Mouse (Mus musculus) neural tube, embryonic 10.5 days (tissue): Measurements from ENCODE around the gene Pde4b.

Experiments used
- DNase-seq: peaks from one replicate; pipeline ENCODE4 v3.0.0-alpha.2; 2017; ENCODE audit warnings: low spot score; ENCODE audit errors: extremely low spot score

Pde4b gene

GRCm38 (mm10) chr4:102533183-102534048, 446.1 kb downstream of the Pde4b start:
- no peak for DNase-seq

- no peak for DNase-seq
Observed at GRCm38 (mm10) chr4:102534049-102534730, 446.8 kb downstream of the Pde4b start.

DNA sequence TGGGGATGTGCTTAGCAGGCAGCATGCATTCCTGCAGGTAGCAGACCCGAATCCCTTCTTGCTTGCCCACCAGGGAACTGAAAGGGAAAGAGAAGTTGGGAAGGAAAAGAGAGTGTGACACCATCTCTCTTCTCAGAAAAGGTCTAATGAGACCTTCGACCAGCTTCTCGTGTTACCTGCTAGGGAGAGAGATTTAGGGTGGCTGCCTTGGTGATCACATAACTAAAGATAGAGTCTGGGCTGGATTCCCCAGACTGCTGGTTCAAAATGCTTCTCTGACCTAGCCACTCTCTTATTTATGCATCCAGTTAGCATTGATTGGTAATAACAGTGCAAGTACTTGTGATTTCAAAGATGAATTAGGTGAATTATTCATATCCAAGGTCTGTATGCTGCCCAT, 448.5 kb downstream of the Pde4b start:
- DNase-seq = no peak

GRCm38 (mm10) chr4:102538266-102538665, 450.9 kb downstream of the Pde4b start:
- DNase-seq = no peak

DNA sequence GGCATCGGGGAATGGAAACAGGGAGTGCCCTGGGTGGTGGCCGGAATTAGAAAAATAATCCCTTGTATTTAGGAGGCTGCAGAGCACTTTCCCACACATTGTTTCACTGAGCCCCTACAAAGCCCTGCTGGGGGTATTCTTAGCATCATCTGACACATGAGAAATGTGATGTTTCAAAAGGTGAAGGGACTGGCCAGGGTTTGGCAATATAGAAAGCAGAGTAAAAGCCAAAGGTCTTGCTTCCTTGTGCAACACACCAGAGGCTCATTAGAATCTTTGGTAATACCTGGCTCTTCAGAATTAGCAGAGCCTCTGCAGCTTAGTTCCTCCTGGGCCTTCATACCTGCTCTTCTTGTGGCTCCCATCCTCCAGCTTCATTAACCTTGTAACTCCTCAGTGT, 451.4 kb downstream of the Pde4b start:
- no peak for DNase-seq

- no peak for DNase-seq
Observed at GRCm38 (mm10) chr4:102539598-102540180, 452.3 kb downstream of the Pde4b start.

DNA sequence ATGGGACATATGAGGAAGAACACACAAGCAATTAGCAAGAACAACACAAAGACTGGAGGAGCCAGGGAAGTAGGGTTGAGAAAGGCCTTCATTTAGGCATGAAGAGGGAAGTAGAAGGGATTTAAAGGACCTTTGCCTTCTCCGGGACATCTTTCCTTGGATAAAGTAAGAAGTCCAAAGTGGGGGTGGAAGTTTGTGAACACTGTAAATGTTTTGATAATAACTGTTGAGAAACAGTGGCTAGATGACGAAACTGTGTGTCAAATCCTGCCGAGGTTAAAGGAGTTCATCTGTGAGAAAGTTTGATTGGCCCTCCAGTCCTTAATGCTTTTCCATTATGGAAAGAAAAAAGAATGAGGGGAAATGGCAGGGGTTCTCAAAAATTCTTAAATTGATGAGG, 455.6 kb downstream of the Pde4b start:
- no peak for DNase-seq

- no peak for DNase-seq
Observed at GRCm38 (mm10) chr4:102545226-102545625, 457.9 kb downstream of the Pde4b start.

GRCm38 (mm10) chr4:102555566-102555965, 468.2 kb downstream of the Pde4b start:
- no peak for DNase-seq

DNA sequence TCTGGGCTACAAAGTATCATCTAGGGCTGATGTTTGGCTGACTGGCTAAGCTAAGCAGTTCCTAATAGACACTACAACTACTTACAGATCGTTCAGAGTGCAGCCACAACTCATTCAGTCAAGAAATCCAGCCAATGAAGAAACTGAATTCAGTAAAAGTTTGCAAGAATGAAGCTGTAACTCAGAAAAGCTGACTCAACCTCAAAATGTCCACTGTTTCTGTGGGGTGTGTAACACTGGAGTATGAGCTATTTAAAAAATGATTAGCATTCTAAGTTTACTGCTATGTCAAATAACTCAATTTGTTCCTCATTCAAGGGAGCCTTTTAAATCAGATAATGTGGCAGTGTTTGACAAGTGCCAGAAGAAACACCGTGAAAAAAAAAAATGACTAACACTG, 469.7 kb downstream of the Pde4b start:
- DNase-seq = no peak

- DNase-seq = no peak
Observed at GRCm38 (mm10) chr4:102557508-102558220, 470.3 kb downstream of the Pde4b start.

- DNase-seq = no peak
Observed at GRCm38 (mm10) chr4:102558328-102558727, 471.0 kb downstream of the Pde4b start.

DNA sequence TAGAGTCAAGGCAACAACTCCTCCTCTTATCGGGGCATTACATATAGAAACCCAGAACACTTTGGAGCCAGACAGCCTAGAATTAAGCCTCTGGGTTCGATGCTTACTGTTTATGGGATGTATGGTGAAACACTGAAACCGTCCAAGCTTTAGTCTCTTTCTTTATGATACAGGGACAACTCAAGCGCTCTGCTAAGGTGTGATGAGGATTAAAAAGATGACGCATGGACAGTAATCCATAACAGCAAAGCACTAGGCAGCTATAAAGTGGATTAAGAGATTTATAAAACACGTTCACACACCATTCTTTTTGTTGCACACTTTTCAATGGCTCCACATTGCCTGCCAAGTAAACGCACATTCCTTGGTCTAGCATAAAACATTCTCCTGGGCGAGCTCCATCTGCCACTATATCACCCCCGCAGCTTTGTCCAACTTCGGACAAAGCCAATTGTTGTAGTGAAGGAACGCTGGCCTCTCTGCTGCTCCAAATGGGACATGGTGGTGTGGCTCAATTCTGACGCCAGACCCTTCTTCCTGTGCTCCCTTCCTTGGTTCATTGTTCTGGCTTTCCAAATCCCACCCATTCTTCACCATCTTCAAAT, 473.4 kb downstream of the Pde4b start:
- DNase-seq = no peak

DNA sequence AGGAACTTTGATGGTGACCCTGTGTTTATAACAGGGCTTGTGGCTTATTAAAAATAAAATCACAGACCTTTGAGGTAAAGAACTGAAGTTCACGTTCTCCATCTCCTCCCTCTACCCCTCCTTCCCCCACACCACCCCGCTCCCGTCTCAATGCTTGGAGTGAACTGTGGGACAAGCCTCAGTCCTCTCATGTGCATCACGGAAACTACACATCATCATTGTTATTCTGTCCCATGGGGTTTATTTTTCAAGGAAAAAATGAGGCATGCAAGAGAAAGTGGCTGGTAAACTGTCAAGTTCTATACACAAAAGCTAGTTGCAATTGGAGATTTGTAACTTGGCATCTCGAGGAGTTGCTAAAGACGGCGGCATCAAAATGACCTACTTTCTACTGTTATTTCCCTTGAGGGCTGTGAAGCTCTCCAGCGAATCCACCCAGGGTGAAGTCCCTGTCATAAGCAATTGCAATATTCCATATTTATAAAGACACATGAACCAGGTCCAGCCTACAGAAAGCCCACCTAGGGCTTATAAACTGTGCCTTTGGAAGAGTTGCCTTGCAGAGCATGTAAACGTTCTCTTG, 476.0 kb downstream of the Pde4b start:
- DNase-seq = no peak

DNA sequence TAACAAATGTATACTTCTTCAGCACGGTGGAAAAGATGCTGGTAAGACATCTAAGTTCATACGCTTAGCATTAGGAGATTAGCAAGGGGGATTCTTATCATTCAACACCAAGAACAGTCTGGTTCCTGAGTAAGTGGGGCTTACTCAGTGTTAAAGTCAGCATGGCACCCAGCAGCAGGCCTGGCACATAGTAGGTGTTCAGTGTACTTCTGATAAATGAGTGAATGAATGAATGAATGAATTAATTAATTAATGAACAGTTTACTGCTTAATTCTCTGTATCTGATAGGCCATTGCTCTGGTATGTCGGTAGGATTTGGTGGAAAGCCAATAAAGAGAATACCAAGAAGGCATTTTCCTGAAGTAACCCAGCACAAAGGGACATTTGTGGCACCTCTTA, 476.9 kb downstream of the Pde4b start:
- DNase-seq = no peak

DNA sequence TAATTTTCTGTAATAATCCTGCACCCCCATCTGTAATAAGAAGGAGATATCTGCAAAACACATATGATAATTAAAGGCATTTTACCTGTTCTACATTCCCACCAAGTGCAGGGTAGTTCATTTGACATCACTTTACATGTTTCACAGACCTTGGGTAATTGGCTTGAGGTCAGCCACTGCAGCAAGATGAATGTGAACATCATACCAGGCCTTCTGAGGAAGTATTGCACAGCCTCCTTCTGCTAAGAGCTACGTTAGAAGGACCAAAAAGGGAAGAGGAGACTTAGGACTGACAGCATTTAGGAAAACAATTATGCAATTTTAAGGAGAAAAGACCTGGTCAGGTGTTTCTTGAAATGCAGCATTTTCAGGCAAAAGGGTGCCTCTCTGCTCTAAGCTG, 479.1 kb downstream of the Pde4b start:
- no peak for DNase-seq

DNA sequence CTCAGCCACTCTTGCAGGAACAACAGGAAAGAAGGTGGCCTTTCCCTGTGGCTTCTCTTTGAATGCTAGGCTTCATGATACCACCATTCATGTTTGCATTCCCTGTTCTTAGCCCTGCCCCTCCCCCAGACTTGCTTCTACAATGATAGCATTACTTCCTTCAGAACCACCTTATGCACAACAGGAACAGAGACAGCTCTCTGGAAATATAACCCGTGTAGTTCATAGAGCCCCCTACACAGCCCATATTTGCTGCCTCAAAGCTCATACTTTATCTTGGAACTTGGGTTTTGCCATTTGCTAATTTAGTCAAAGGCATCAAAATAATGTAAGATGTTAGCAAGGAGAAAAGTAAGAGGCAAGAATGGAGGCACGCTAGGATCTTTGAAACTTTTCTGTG, 479.8 kb downstream of the Pde4b start:
- no peak for DNase-seq

DNA sequence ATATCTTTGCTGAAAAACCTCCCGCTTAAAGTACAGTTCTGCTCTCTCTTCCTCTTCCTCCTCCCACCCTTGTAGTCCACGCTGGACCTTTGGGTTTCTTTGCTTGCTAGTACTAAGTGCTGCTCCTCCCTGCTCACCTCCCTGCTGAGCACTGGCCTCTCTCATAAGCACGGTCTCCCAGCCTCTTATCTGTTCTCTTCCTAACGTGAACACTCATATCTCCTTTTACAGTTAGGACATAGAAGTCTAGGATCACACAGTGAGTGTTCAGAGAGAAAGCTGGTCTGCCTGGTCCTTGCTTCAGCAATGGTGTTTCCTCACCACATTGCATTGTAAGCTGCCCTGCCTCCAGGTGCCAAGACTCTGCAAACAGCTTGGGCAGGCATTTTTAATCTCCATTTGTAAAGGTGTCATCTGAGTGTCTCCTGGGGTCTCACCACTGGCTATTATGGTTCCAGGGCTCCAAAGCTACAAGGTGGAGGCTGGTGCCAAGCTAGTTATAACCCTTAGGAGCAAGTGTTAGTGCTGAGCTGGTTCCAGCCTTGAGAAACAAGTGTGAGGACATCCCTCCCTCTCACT, 480.4 kb downstream of the Pde4b start:
- DNase-seq = no peak

GRCm38 (mm10) chr4:102568591-102568990, 481.2 kb downstream of the Pde4b start:
- peak; percentile 26 for DNase-seq

DNA sequence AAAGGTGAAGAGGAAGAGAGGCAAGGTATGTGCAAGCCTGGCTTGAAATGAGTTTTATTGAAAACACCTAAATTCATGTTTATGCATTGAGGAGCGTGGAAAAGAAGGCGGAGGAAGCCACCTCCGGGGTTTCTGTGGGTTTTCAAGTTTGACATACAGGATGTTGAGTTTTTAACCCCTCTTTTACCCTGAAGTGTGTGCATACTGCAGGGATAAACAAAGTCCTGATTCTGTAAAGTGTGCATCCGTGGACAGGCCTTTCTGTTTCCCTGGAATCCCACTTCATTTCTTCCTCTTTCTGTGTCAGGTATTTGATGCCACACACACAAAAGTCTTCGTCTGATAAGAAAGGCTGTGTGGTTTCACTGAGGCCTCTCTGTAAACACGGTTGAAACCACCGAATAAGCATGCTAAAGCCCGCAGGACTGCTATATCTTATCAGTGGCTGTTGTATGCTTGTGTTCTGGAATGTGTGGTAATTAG, 481.8 kb downstream of the Pde4b start:
- DNase-seq = no peak
